Mouse (Mus musculus) ES-E14 (cell line): ENCODE results near the gene Sec14l5.

Source experiments
- CHD2 ChIP-seq: IDR thresholded peaks from 2 replicates; pipeline ENCODE4 v1.6.1; 2014; ENCODE audit warnings: mild to moderate bottlenecking, low read depth, low read length, inconsistent platforms
- HCFC1 ChIP-seq: IDR thresholded peaks from 2 replicates; pipeline ENCODE4 v1.6.1; 2012; ENCODE audit warnings: low read length, inconsistent platforms, borderline replicate concordance; ENCODE audit not compliant: insufficient read depth
- MAFK ChIP-seq: IDR thresholded peaks from 2 replicates; pipeline ENCODE4 v1.6.1; 2014; ENCODE audit warnings: mild to moderate bottlenecking, low read depth, low read length, inconsistent platforms; ENCODE audit not compliant: insufficient read depth
- ZC3H11A ChIP-seq: IDR thresholded peaks from 2 replicates; pipeline ENCODE4 v1.6.1; 2012; ENCODE audit warnings: low read depth, mild to moderate bottlenecking, inconsistent platforms, low read length, borderline replicate concordance
- ZNF384 ChIP-seq: IDR thresholded peaks from 2 replicates; pipeline ENCODE4 v1.6.1; 2012; ENCODE audit warnings: low read depth, low read length, inconsistent platforms

GRCm38 (mm10) chr16:5153299-5154026 is 6.6 kb downstream of the Sec14l5 start:
- TF ChIP-seq ZC3H11A (no peak), CHD2 (no peak), HCFC1 (no peak), ZNF384 (no peak), MAFK (no peak)
